Comparison of ENCODE assay signal across 8 mouse cellular contexts in genomic region chr5:88564501-88565147, GRCm38 (mm10). TPM values are rescaled to one million over a fixed set of nuclear protein-coding genes. Genes with fewer than 3 reads are reported as not detected.
DNase-seq lines count a peak whose midpoint lies in the region; ATAC-seq lines count a peak whose summit lies in the region.

TSS of gene Rufy3 (plus strand) at chr5:88565040.

- H3K9me3 ChIP-seq in hindbrain, embryonic 10.5 days = no peaks in the 10 kb centered on the region

- H3K36me3 ChIP-seq in hindbrain, embryonic 10.5 days = peaks cover 8% of the 10 kb centered on the region; the same call in 1 of the 2 replicates

- peak; percentile 64 for ATAC-seq in frontal cortex, adult (ENCODE audit: low TSS enrichment)

- H3K27ac ChIP-seq in hindbrain, embryonic 10.5 days = peak within 1 kb of the TSS; percentile 96

- H3K4me1 ChIP-seq in hindbrain, embryonic 10.5 days (replicated peaks) = peaks cover 21% of the 10 kb centered on the region

- under 1% methylated on average over 71 of the region's 71 CpGs for WGBS in hindbrain, embryonic 10.5 days

- peak; percentile 93 for DNase-seq in MN1 (ENCODE audit: low spot score)
- DNase-seq in cerebellum, adult 9-10 months = peak; percentile 57
- DNase-seq in hindbrain, embryonic 10.5 days (ENCODE audit: low spot score) = peak; percentile 79
- DNase-seq in layer of hippocampus, postnatal 14 days (ENCODE audit: low spot score in 2 of 2) = peak; percentile 77 to 78
- peak; percentile 90 for DNase-seq in lung, postnatal 10 days
- DNase-seq in ovary, postnatal 36 days (ENCODE audit: low spot score) = peak; percentile 93
- peak; percentile 89 for DNase-seq in thymus, postnatal 25 days

- no peaks in the 10 kb centered on the region for H3K27me3 ChIP-seq in hindbrain, embryonic 10.5 days (ENCODE audit: insufficient read depth, poor library complexity, severe bottlenecking)

- H3K4me3 ChIP-seq in hindbrain, embryonic 10.5 days = peak within 1 kb of the TSS; percentile 93

RNA-seq across cellular contexts. Expression of gene Rufy3, which starts in this region (rescaled TPM):
- 50.6 and 103 TPM in 2 replicates for polyA plus RNA-seq in hindbrain, embryonic 10.5 days (2016; fragmentation: Nextera tagmentation; extraction: Ambion mirVana)
- total RNA-seq in layer of hippocampus, postnatal 14 days (2021) = 100 to 1,000 TPM; 160 to 165 TPM

Comparison
In these comparisons a context has a peak if more than half of its experiments do, and no peak if none do; other contexts are left out.
1. Peak in every context shown above with its lines: DNase-seq, ATAC-seq, H3K4me3 ChIP-seq and H3K27ac ChIP-seq.